Comparison of ENCODE assay signal across 32 mouse cellular contexts in genomic region chr2:31359316-31359715, GRCm38 (mm10). TPM values are rescaled to one million over a fixed set of nuclear protein-coding genes. Genes with fewer than 3 reads are reported as not detected.
DNase-seq lines count a peak whose midpoint lies in the region; ATAC-seq and TF ChIP-seq lines count a peak whose summit lies in the region.
"Had no signal": no experiment of that assay in that cellular context is flagged by ENCODE, and none has a peak within 500 bp of the region (broad histone marks: within the 10 kb centered on the region; RNA-seq: fewer than 3 reads in every experiment).

No protein-coding gene starts in this region.

- TF ChIP-seq POLR2A in CH12.LX (IDR thresholded peaks at IDR 0.05; ENCODE audit: low read depth, low read length): no peak
- TF ChIP-seq POLR2A in cerebellum, adult 2 months (IDR thresholded peaks at IDR 0.05; ENCODE audit: borderline replicate concordance, insufficient read depth, low read length): no peak

- no peak overlapping the region for H3K4me3 ChIP-seq in CH12.LX (replicated peaks in 1 of 3; ENCODE audit: low read depth in 2 of 3, low read length in 2 of 3, poor library complexity in 1 of 3)
- H3K4me3 ChIP-seq in cerebellum, adult 2 months (replicated peaks; ENCODE audit: insufficient read depth, low read depth, low read length): no peak overlapping the region
- H3K4me3 ChIP-seq: embryonic facial prominence, embryonic 10.5 days; embryonic facial prominence, embryonic 13.5 days; erythroblast, embryonic 14.5 days; forebrain, embryonic 13.5 days had no signal

- H3K36me3 ChIP-seq in CH12.LX (replicated peaks in 1 of 2; ENCODE audit: control insufficient read depth in 1 of 2, insufficient read depth in 1 of 2, low read length in 1 of 2): no peaks in the 10 kb centered on the region
- H3K36me3 ChIP-seq: embryonic facial prominence, embryonic 10.5 days; embryonic facial prominence, embryonic 13.5 days; G1E had no signal

- peak; percentile 26 for DNase-seq in adrenal gland, adult 2 months
- DNase-seq in adrenal gland, adult 8-10 months: no peak
- DNase-seq in 416B (ENCODE audit: low read depth): peak; percentile 18
- DNase-seq in CH12.LX (ENCODE audit: extremely low read depth): peak; percentile 6
- DNase-seq in lung, postnatal 25 days (ENCODE audit: low spot score): no peak
- DNase-seq in heart, postnatal 36 days: no peak
- no peak for DNase-seq in cerebellum, adult 2 months
- DNase-seq: cerebellum, adult 11 months; cerebellum, adult 8-10 months; cerebellum, postnatal 10 days; cerebellum, postnatal 36 days; embryo, embryonic 11 days; gastrocnemius, postnatal 10 days; gastrocnemius, postnatal 36 days; heart, adult 11 months; heart, postnatal 4 days; kidney, adult 18-20 months; kidney, adult 9 months had no signal

- TF ChIP-seq RAD21 in CH12.LX (IDR thresholded peaks at IDR 0.05; ENCODE audit: low read depth, low read length): peak; percentile 31

- intact Hi-C loops in heart, postnatal 36 days (cut with DNase I): no loop called here

- peak; percentile 50 for ATAC-seq in granulocyte monocyte progenitor cell, adult 5-6 weeks (replicated peaks; ENCODE audit: poor library complexity, severe bottlenecking)
- ATAC-seq: activated CD4-positive, CD25-positive, alpha-beta regulatory T cell, adult 4 months; forebrain, embryonic 13.5 days; forebrain, embryonic 16.5 days; hindbrain, postnatal 0 days; inflammation-experienced regulatory T-cells, adult 6 months; intestine, embryonic 16.5 days had no signal

- H3K9me3 ChIP-seq in CH12.LX (replicated peaks; ENCODE audit: low read length): peaks cover 14% of the 10 kb centered on the region
- H3K9me3 ChIP-seq: embryonic facial prominence, embryonic 10.5 days; embryonic facial prominence, embryonic 13.5 days; forebrain, embryonic 13.5 days; G1E had no signal

- 85% methylated on average over 7 of the region's 7 CpGs for WGBS in cerebellum, adult 2 months

- no peak overlapping the region for H3K27ac ChIP-seq in CH12.LX (ENCODE audit: insufficient read depth, low read depth)
- H3K27ac ChIP-seq in cerebellum, adult 2 months (ENCODE audit: insufficient read depth, low read length): no peak overlapping the region
- H3K27ac ChIP-seq: embryonic facial prominence, embryonic 10.5 days; embryonic facial prominence, embryonic 13.5 days; forebrain, embryonic 13.5 days; hindbrain, embryonic 14.5 days; hindbrain, postnatal 0 days had no signal

- dilution Hi-C loops in CH12.LX (cut with MboI; ENCODE audit: extremely low pct_ligation_motif_present, extremely low pct_unique_long_range_greater_than_20kb, low sequenced_read_pairs): no loop called here

- no peak for TF ChIP-seq EP300 in CH12.LX (IDR thresholded peaks at IDR 0.05; ENCODE audit: low read length)

- H3K9ac ChIP-seq in CH12.LX (ENCODE audit: insufficient read depth, low read depth): no peak overlapping the region
- H3K9ac ChIP-seq: embryonic facial prominence, embryonic 13.5 days; forebrain, embryonic 13.5 days; hindbrain, embryonic 14.5 days had no signal

- peaks cover 0 to 3% of the 10 kb centered on the region in 2 experiments; a peak in 1 of 4 replicates for H3K4me1 ChIP-seq in CH12.LX (ENCODE audit: control insufficient read depth in 1 of 2, insufficient read depth in 2 of 2)
- peaks cover under 1% of the 10 kb centered on the region; the same call in 1 of the 2 replicates for H3K4me1 ChIP-seq in cerebellum, adult 2 months (ENCODE audit: control insufficient read depth, insufficient read depth, low read length)
- H3K4me1 ChIP-seq: embryonic facial prominence, embryonic 10.5 days; embryonic facial prominence, embryonic 13.5 days; forebrain, embryonic 13.5 days had no signal

- no peak overlapping the region for H3K4me2 ChIP-seq in CH12.LX (ENCODE audit: insufficient read depth, low read depth, poor library complexity, severe bottlenecking)
- H3K4me2 ChIP-seq: embryonic facial prominence, embryonic 13.5 days; forebrain, embryonic 13.5 days; heart, embryonic 11.5 days; hindbrain, embryonic 14.5 days had no signal

- H3K27me3 ChIP-seq in CH12.LX (replicated peaks): peaks cover 100% of the 10 kb centered on the region
- H3K27me3 ChIP-seq in cerebellum, adult 2 months (ENCODE audit: control insufficient read depth, insufficient read depth, low read length): no peaks in the 10 kb centered on the region
- H3K27me3 ChIP-seq: embryonic facial prominence, embryonic 13.5 days had no signal

- in situ Hi-C loops in CH12.LX (cut with MboI; ENCODE audit: low pct_ligation_motif_present, low pct_unique_long_range_greater_than_20kb, low sequenced_read_pairs): no loop called here

- H3K79me2 ChIP-seq in CH12.LX (replicated peaks; ENCODE audit: control insufficient read depth, extremely low read depth, insufficient read depth, poor library complexity, severe bottlenecking): no peaks in the 10 kb centered on the region

- peak in 1 of 2 experiments; percentile 38; a peak in 2 of 4 replicates for TF ChIP-seq CTCF in CH12.LX (conservative IDR thresholded peaks at IDR 0.05 in 1 of 2, IDR thresholded peaks at IDR 0.05 in 1 of 2; ENCODE audit: low read depth in 2 of 2, low read length in 2 of 2)
- no peak for TF ChIP-seq CTCF in cerebellum, adult 2 months (IDR thresholded peaks at IDR 0.05; ENCODE audit: borderline replicate concordance, insufficient read depth, low read depth, low read length)

TF ChIP-seq in CH12.LX, 34 proteins besides CTCF, POLR2A, EP300 and RAD21:
- no peak for TF ChIP-seq POLR2AphosphoS2 (IDR thresholded peaks at IDR 0.05; ENCODE audit: low read depth, low read length)
- no peak for TF ChIP-seq SMC3 (IDR thresholded peaks at IDR 0.05; ENCODE audit: low read depth, low read length)
- no peak for TF ChIP-seq USF2 (conservative IDR thresholded peaks at IDR 0.05; ENCODE audit: low read depth, low read length)
TF ChIP-seq in CH12.LX: peak in this region for 0.

RNA-seq across cellular contexts. Expression of gene Hmcn2, which starts 45.1 kb away (rescaled TPM):
- under 1 TPM; 0.93 to 0.95 TPM for total RNA-seq in adrenal gland, adult 2 months (2021)
- polyA plus RNA-seq in adrenal gland, adult 2 months (2012; rRNA removed): 8.3 and 9.4 TPM in 2 replicates
- 1 to 10 TPM in 3 of 4 experiments, under 1 TPM in 1; 0.84 to 2.5 (median 1.4) TPM for total RNA-seq in adrenal gland, adult 8-10 months (2022)
- 1.4 and 2.1 TPM in 2 replicates for total RNA-seq in CH12.LX (2012; rRNA removed)
- total RNA-seq in CH12.LX (2014; rRNA removed): 1.0 and 1.9 TPM in 2 replicates
- 4.3 and 5.7 TPM in 2 replicates for polyA plus RNA-seq in CH12.LX (2012; ENCODE audit: insufficient read length, low read depth)
- total RNA-seq in granulocyte monocyte progenitor cell, adult 5-6 weeks (2014; fragmentation: Nextera tagmentation): 0.09 TPM in 1 of 2 replicates, not detected in the other
- 0.15 TPM in 1 of 2 replicates, not detected in the other for total RNA-seq in granulocyte monocyte progenitor cell, adult 5-6 weeks (2017)
- 10 to 100 TPM; 12.5 to 16.2 TPM for total RNA-seq in heart, postnatal 36 days (2021)
- 0.59 and 0.63 TPM in 2 replicates for polyA plus RNA-seq in cerebellum, adult 2 months (2012; rRNA removed)
- polyA plus RNA-seq: embryonic facial prominence, embryonic 10.5 days; embryonic facial prominence, embryonic 13.5 days; erythroblast, embryonic 14.5 days; G1E; hindbrain, embryonic 11.5 days had no signal

Comparison
In these comparisons a context has a peak if more than half of its experiments do, and no peak if none do; other contexts are left out.
1. DNase-seq: peak in adrenal gland, adult 2 months (single experiment), 416B (single experiment) and CH12.LX (single experiment); none in adrenal gland, adult 8-10 months (single experiment), lung, postnatal 25 days (single experiment), heart, postnatal 36 days (0 of 2) and cerebellum, adult 2 months (0 of 2).